Mouse (Mus musculus) hindbrain, embryonic 14.5 days (tissue): ENCODE measurements around the gene Krt87. TPM values are rescaled to one million over a fixed set of nuclear protein-coding genes. Genes with fewer than 3 reads are reported as not detected.

Experiments used
- ATAC-seq: fragments of 200-750 bp; cut with Nextera tagmentation; 2 replicates; pipeline ENCODE4 v1.8.0; 2017; ENCODE audit warnings: moderate number of reproducible peaks, mild to moderate bottlenecking, moderate TSS enrichment, moderate library complexity; ENCODE audit not compliant: low FRiP score
- DNase-seq: peaks from one replicate; pipeline ENCODE4 v3.0.0-alpha.2; 2015; ENCODE audit warnings: low spot score
- H3K27ac ChIP-seq: fragments of 300-500 bp; sonication (generic); 2 replicates; pipeline ENCODE4 v1.5.1; 2014; ENCODE audit warnings: mild to moderate bottlenecking, moderate library complexity
- H3K27me3 ChIP-seq: fragments of 300-500 bp; sonication (generic); 2 replicates; pipeline ENCODE4 v1.6.1; 2014; ENCODE audit warnings: mild to moderate bottlenecking, low read length, mixed read lengths; ENCODE audit not compliant: control insufficient read depth, insufficient read depth
- H3K36me3 ChIP-seq: fragments of 300-500 bp; sonication (generic); replicated peaks from 2 replicates; pipeline ENCODE4 v1.6.1; 2014; ENCODE audit not compliant: control insufficient read depth, insufficient read depth
- H3K4me1 ChIP-seq: fragments of 300-500 bp; sonication (generic); replicated peaks from 2 replicates; pipeline ENCODE4 v1.6.1; 2014; ENCODE audit warnings: antibody characterized with exemption, low read length, mixed read lengths; ENCODE audit not compliant: control insufficient read depth, insufficient read depth
- H3K4me2 ChIP-seq: fragments of 300-500 bp; sonication (generic); replicated peaks from 2 replicates; pipeline ENCODE4 v1.6.1; 2014; ENCODE audit warnings: mild to moderate bottlenecking, moderate library complexity
- H3K4me3 ChIP-seq: fragments of 300-500 bp; sonication (generic); replicated peaks from 2 replicates; pipeline ENCODE4 v1.5.1; 2014; ENCODE audit warnings: mild to moderate bottlenecking, low read length
- H3K9ac ChIP-seq: fragments of 300-500 bp; sonication (generic); 2 replicates; pipeline ENCODE4 v1.6.1; 2014
- H3K9me3 ChIP-seq: fragments of 300-500 bp; sonication (generic); 2 replicates; pipeline ENCODE4 v1.6.1; 2016; ENCODE audit warnings: low read length; ENCODE audit not compliant: control insufficient read depth
- WGBS: fragments of 180-500 bp; shearing (Covaris S2); extraction: QIAGEN DNeasy Blood & Tissue Kit; methylation state at CpG from one replicate; pipeline ENCODE4 v1.1.7; 2014; 5-methylcytosine and 5-hydroxymethylcytosine counted together
- polyA plus RNA-seq: library from polyadenylated mRNA; unstranded; fragments of >200 nt; fragmentation: Nextera tagmentation; extraction: Ambion mirVana; gene quantifications from 2 replicates; pipeline ENCODE4 v1.2.1, GENCODE M21; 2014

Gene Krt87
- polyA plus RNA-seq, 1 experiment from 2014 or later: 0.40 TPM

GRCm38 (mm10) chr15:101440837-101441236 lies 2.2 kb upstream of the Krt87 start:
- no peak for ATAC-seq
- H3K4me3 ChIP-seq: no peak overlapping the region
- no peak overlapping the region for H3K9ac ChIP-seq
- peaks cover 30% of the 10 kb centered on the region for H3K27me3 ChIP-seq
- H3K36me3 ChIP-seq: no peaks in the 10 kb centered on the region
- H3K4me1 ChIP-seq: 0 out of 2 replicates have a peak, but pooled peaks cover 5% of the 10 kb centered on the region
- no peaks in the 10 kb centered on the region for H3K9me3 ChIP-seq
- WGBS: 87% methylated on average over 4 of the region's 4 CpGs
- no peak overlapping the region for H3K27ac ChIP-seq
- H3K4me2 ChIP-seq: no peak overlapping the region
- DNase-seq: no peak

- Histone ChIP-seq H3K27me3 (peaks cover 30% of the 10 kb centered on the region), H3K4me2 (no peak overlapping the region), H3K27ac (no peak overlapping the region), H3K4me1 (0 out of 2 replicates have a peak, but pooled peaks cover 5% of the 10 kb centered on the region), H3K4me3 (no peak overlapping the region), H3K9me3 (no peaks in the 10 kb centered on the region), H3K36me3 (no peaks in the 10 kb centered on the region), H3K9ac (no peak overlapping the region)
- 91% methylated on average over 5 of the region's 7 CpGs for WGBS
- no peak for ATAC-seq
- DNase-seq: no peak
These were observed 2.0 kb downstream of the Krt87 start for GRCm38 (mm10) chr15:101436611-101437010.

GRCm38 (mm10) chr15:101424914-101425313 lies 13.7 kb downstream of the Krt87 start:
- WGBS: 32% methylated on average over 5 of the region's 5 CpGs
- Histone ChIP-seq H3K4me3 (no peak overlapping the region), H3K9ac (no peak overlapping the region), H3K27ac (no peak overlapping the region), H3K4me2 (no peak overlapping the region), H3K36me3 (no peaks in the 10 kb centered on the region), H3K27me3 (no peaks in the 10 kb centered on the region), H3K4me1 (no peaks in the 10 kb centered on the region), H3K9me3 (no peaks in the 10 kb centered on the region)
- ATAC-seq: no peak
- no peak for DNase-seq

- H3K4me1 ChIP-seq: no peaks in the 10 kb centered on the region
- no peak overlapping the region for H3K9ac ChIP-seq
- no peaks in the 10 kb centered on the region for H3K9me3 ChIP-seq
- DNase-seq (no peak), ATAC-seq (no peak)
- H3K27me3 ChIP-seq: no peaks in the 10 kb centered on the region
- no peak overlapping the region for H3K27ac ChIP-seq
- no peak overlapping the region for H3K4me3 ChIP-seq
- H3K36me3 ChIP-seq: no peaks in the 10 kb centered on the region
- H3K4me2 ChIP-seq: no peak overlapping the region
- WGBS: 61% methylated on average over 5 of the region's 6 CpGs
These were observed 17.7 kb downstream of the Krt87 start for GRCm38 (mm10) chr15:101420903-101421302.

GRCm38 (mm10) chr15:101418950-101419349 lies 19.7 kb downstream of the Krt87 start:
- Histone ChIP-seq H3K27ac (no peak overlapping the region), H3K4me3 (no peak overlapping the region), H3K27me3 (0 out of 2 replicates have a peak, but pooled peaks cover 1% of the 10 kb centered on the region), H3K9ac (no peak overlapping the region), H3K4me1 (no peaks in the 10 kb centered on the region), H3K36me3 (no peaks in the 10 kb centered on the region), H3K9me3 (no peaks in the 10 kb centered on the region), H3K4me2 (no peak overlapping the region)
- WGBS: 79% methylated on average over 4 of the region's 4 CpGs
- no peak for DNase-seq
- ATAC-seq: no peak

GRCm38 (mm10) chr15:101414807-101415565 lies 23.6 kb downstream of the Krt87 start:
- Histone ChIP-seq H3K4me2 (no peak overlapping the region), H3K4me1 (no peaks in the 10 kb centered on the region), H3K27me3 (peaks cover 8% of the 10 kb centered on the region; the same call in 1 of the 2 replicates), H3K9me3 (no peaks in the 10 kb centered on the region), H3K4me3 (no peak overlapping the region), H3K9ac (no peak overlapping the region), H3K27ac (no peak overlapping the region), H3K36me3 (no peaks in the 10 kb centered on the region)
- DNase-seq (no peak), ATAC-seq (no peak)
- 51% methylated on average over 11 of the region's 11 CpGs for WGBS

- WGBS: 64% methylated on average over 7 of the region's 7 CpGs
- no peak overlapping the region for H3K9ac ChIP-seq
- no peak for DNase-seq
- no peak for ATAC-seq
- no peaks in the 10 kb centered on the region for H3K36me3 ChIP-seq
- no peak overlapping the region for H3K27ac ChIP-seq
- no peak overlapping the region for H3K4me2 ChIP-seq
- peaks cover 8% of the 10 kb centered on the region; the same call in 1 of the 2 replicates for H3K27me3 ChIP-seq
- no peaks in the 10 kb centered on the region for H3K9me3 ChIP-seq
- H3K4me3 ChIP-seq: no peak overlapping the region
- H3K4me1 ChIP-seq: no peaks in the 10 kb centered on the region
These were observed 24.5 kb downstream of the Krt87 start for GRCm38 (mm10) chr15:101413916-101414635.

- H3K4me1 ChIP-seq: no peaks in the 10 kb centered on the region
- H3K4me3 ChIP-seq: no peak overlapping the region
- 26% methylated on average over 31 of the region's 31 CpGs for WGBS
- H3K36me3 ChIP-seq: no peaks in the 10 kb centered on the region
- ATAC-seq: no peak
- no peak overlapping the region for H3K27ac ChIP-seq
- no peak for DNase-seq
- H3K9me3 ChIP-seq: no peaks in the 10 kb centered on the region
- peaks cover 8% of the 10 kb centered on the region; the same call in 1 of the 2 replicates for H3K27me3 ChIP-seq
- H3K4me2 ChIP-seq: no peak overlapping the region
- H3K9ac ChIP-seq: no peak overlapping the region
These were observed 26.4 kb downstream of the Krt87 start for GRCm38 (mm10) chr15:101412188-101412587.

- no peak for DNase-seq
- WGBS: 41% methylated on average over 2 of the region's 2 CpGs
- Histone ChIP-seq H3K4me3 (no peak within 1 kb of the TSS), H3K9ac (no peak within 1 kb of the TSS), H3K36me3 (no peaks in the 10 kb centered on the region), H3K4me2 (no peak within 1 kb of the TSS), H3K27me3 (peaks cover 8% of the 10 kb centered on the region; the same call in 1 of the 2 replicates), H3K4me1 (no peaks in the 10 kb centered on the region), H3K9me3 (no peaks in the 10 kb centered on the region), H3K27ac (no peak within 1 kb of the TSS)
- no peak for ATAC-seq
These were observed 27.8 kb downstream of the Krt87 start, which contains the start of gene Krt7 for GRCm38 (mm10) chr15:101410775-101411174. TSS of gene Krt7 (plus strand) at chr15:101411043.
